Mouse (Mus musculus) cerebellum, postnatal 10 days (tissue): ENCODE results near the gene Stmnd1.

Experiments
- DNase-seq, 2 experiments: peaks; one replicate each; pipeline ENCODE4 v3.0.0; 2021; ENCODE audit warnings: mixed read lengths in 2 of 2

Gene Stmnd1

GRCm38 (mm10) chr13:46290537-46290936, 17.0 kb downstream of the Stmnd1 start:
- no peak for DNase-seq

GRCm38 (mm10) chr13:46294365-46294764, 20.8 kb downstream of the Stmnd1 start:
- no peak for DNase-seq

DNA sequence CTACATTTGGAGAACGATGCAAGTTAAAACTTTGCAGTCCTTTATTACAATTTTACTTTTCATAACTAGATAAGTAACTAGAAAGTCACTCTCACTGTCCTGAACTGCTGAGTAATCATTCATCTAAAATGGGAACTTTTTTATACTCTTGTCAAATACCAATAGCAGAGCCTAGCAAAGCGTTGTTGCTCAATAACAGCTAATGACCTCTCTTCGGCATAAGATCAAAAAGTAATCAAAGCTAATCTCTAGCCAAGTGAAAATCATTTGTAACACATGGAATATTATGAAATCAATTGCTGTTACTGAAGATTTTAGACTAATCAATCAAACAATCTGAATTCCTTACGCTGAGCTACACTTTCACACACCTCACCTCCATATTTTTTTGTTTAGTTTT, 24.2 kb downstream of the Stmnd1 start:
- DNase-seq, result no peak

DNA sequence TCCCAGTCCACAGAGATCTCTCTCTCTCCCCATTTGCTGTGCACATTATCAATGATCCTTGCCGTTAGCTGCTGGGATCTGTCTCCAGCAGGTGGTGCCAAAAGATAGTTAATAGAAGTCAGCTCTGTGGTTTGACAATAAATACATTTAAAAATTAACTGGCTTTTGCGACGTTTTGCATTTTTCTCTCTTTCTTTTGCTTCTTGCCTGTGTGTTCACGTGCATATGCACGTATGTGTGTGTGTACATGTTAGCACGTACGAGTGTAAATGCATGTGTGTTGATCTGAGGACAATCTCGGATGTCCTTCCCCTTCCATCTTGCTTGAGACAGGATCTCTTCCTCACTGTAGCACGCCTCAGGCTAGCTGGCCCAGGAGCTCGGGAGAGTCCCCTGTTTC, 37.3 kb downstream of the Stmnd1 start:
- peak; percentile 79 to 84 for DNase-seq

DNA sequence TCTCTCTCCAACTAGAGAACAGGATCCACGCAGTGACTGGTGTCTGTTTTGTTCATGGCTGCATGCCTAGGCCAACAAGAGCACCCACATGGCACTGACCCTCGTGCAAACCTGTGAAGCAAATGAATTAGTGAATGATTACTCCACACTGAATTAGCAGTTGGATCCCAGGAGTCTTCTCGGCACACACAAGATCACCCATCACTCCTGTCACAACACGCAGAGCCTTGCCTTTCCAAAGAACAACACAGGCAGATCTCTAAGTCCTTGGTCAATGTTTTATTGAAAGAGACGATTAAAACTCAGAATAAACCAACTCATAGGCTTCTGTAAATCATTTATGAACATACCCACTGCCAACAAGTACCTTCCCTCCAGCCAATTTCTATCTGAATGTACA, 39.7 kb downstream of the Stmnd1 start:
- no peak for DNase-seq

DNA sequence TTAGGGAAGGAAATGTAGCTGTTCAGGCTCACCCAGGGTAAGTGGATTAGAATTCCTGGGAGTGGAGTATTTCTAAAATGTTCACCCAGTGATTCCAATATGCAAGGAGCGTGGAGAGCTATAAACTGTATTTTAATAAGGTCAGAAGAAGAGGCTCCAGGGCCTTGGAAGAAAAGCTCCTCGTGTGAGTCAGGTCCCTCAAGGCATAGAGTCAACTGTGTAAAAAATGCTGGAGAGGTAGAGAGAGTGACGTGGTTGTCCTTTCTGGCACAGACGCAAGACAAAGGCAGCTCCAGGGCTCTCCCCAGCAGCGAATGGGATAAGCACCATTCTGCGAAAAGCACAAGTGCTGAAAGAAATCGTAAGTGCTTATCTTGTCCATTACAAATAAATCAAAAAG, 41.6 kb downstream of the Stmnd1 start:
- no peak for DNase-seq

DNA sequence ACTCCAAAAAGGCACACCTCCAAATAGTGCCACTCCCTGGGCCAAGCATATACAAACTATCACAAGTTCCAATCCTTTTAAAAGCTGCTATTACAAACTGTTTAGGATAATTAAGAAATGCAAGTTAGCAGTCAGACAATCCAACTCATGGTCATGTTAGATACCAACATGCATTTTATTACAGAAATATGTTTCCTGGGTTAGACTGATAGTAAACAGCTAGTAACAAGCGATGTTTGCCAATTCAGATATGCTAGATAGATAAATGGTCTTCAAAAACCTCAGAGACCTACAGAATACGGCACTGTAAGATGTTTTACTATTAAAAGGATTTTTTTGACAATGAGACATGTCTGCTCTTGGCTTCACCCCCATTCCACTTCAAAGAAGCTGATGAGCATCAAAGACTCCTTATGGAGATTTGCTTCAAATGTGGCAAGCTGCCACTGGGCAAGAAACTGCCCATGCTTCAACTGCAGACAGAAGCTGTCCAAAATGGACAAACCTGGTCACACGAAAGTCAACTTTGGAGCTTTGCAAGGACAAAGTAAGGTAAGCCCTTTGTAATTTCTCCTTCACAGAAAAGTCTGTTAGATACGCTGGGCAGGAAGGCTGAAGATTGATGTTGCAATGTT, 52.9 kb downstream of the Stmnd1 start:
- DNase-seq, result peak; percentile 65 to 72

DNA sequence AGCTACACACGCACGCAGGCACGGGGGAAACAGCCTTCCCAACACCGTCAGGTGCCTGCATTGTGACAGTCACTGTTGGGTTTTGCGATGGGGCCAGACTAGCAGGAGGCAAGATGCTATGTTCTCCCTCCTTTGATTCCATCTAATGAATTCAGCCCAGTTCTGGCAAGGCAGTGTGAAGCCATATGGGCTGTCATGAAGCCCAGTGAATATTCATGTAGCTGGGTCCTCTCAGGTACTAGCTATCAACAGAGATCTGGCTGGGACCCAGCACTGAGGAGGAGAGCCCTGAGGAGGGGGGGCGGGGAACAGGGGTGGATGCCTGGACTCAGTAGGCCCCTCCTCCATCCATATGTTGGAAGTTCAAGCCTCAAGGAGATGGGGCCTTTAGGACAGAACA, 61.5 kb downstream of the Stmnd1 start:
- DNase-seq, result peak; percentile 99

DNA sequence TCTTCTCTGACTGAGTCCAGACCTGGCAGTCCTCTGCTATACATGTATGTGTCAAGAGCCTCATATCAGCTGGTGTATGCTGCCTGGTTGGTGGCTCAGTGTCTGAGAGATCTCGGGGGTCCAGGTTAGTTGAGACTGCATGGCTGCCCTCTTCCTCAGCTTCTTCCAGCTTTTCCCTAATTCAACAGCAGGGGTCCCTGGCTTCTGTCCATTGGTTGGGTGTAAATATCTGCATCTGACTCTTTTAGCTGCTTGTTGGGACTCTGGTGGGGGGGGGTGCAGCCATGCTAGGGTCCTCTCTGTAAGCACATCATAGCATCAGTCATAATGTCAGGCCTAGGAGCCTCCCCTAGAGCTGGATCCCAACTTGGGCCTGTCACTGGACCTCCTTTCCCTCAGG, 62.8 kb downstream of the Stmnd1 start:
- peak; percentile 55 for DNase-seq

DNA sequence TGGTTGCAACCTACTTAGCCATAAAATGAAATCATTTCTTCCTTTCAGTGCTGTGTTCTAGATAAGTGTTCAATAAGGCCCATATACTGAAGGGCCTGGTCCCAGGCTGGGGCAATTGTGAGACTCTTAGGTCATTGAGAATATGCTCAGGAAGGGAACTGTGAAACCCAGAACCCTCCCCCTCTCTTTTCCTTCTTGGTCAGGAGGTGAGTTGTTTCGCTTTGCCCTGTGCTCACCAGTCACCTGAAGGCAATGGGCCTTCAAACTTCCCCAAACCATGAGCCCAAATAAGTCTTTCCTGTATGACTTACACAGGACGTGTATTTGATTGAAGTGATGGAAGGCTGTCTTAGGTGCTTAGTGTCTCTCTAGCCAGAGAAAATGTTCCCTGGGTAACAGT, 64.3 kb downstream of the Stmnd1 start:
- no peak for DNase-seq

DNA sequence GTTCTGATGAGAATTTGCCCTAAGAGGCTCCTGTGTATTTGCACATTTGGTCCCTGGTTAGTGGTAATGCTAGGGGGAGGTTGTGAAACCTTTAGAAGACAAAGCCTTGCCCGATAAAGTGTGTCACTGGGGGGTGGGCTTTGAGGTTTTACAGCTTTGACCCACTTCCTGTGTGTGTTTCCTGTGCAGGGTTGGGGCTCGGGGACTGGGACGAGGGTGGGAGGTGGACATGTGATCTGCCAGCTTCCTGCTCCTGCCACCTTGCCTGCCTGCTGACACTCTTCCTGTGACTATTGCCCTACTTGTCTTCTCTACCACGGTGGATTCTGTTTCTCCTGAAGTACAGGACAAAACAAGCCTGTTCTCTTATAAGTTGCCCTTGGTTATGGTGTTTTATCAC, 66.4 kb downstream of the Stmnd1 start:
- no peak for DNase-seq

- no peak for DNase-seq
Measured at GRCm38 (mm10) chr13:46340583-46340982, 67.1 kb downstream of the Stmnd1 start.

- no peak for DNase-seq
Measured at GRCm38 (mm10) chr13:46341419-46341818, 67.9 kb downstream of the Stmnd1 start.

- no peak for DNase-seq
Measured at GRCm38 (mm10) chr13:46343226-46343625, 69.7 kb downstream of the Stmnd1 start.

DNA sequence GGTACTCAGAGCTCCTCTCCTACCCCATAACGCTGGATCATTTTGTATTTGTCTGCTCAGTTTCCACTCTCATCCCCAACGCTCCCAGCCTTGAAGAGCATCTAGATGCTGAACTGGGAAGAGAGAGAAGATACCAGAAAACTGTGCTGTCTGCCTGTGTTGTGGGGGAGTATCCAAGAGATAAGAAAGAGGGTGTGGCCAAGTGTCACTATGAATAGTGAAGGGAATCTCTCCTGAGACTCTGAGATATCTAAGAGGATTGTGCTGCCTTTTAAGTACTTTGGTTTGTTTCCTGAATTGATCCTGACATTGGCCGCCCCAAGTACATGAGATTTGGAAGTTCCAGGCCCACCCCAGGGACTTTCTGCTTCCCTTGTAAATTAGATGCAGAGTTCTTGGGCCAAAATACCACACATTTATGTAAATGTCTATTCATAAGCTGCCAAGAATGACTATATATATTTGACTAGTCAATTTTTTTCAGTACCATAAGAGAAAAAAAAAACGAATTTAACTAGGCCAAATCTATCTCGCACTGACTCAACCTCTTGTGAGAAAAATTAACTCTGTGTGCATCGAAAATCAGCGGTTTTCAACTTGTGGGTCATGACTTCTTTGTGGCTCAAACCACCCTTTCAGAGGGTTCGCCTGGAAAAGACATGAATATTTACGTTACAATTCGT, 73.5 kb downstream of the Stmnd1 start:
- DNase-seq, result no peak

DNA sequence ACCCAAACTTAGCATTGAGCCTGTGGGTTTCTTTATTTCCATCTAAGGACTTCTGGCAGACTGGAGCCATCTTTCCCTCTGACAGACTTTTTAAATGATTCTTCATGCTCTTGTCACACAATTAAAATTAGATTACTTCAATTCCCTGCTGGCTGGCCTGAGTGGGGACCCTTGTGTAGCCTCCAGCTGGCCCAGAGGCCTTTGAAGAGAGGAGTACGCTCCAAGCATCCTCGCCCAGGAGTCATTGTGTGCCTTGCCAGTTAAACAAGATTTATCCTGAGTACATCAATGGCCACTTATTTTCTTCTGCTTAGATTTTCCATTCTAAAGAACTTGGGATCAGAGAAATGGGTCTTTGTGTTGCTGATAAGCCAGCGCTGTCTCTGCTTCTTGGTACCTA, 76.1 kb downstream of the Stmnd1 start:
- DNase-seq, result peak; percentile 69 to 79
